8 mouse cellular contexts compared by ENCODE assay signal in the genomic region with DNA sequence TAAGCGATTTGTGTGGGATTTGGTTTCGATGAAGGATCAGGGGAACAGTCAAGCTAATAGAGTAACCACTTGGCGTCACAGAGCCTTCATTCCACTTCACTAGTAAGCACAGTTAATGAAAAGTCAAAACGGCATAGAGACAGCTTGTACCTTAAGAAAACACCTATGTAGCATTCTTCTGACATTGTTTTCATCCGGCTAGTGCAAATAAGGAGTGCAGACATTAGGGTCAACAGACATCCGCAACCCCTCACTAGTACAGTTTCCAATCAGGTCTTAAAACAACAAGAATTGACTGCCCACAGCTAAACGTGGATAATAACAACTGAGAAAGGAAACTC. TPM values are rescaled to one million over a fixed set of nuclear protein-coding genes. Genes with fewer than 3 reads are reported as not detected.
DNase-seq lines count a peak whose midpoint lies in the region; ATAC-seq and TF ChIP-seq lines count a peak whose summit lies in the region.

No protein-coding gene starts in this region.

- DNase-seq in liver, adult 2 months (ENCODE audit: extremely low read depth, low read depth, low spot score) = peak; percentile 14
- no peak for DNase-seq in liver
- no peak for DNase-seq in urinary bladder, adult 2 months (ENCODE audit: low spot score)
- no peak for DNase-seq in right cerebral cortex, adult 18-20 months

- no peaks in the 10 kb centered on the region for H3K27me3 ChIP-seq in liver, adult 2 months (ENCODE audit: control insufficient read depth, insufficient read depth, low read length)
- no peaks in the 10 kb centered on the region for H3K27me3 ChIP-seq in embryonic facial prominence, embryonic 12.5 days
- H3K27me3 ChIP-seq in intestine, embryonic 16.5 days (replicated peaks; ENCODE audit: control insufficient read depth, insufficient read depth, low read length) = no peaks in the 10 kb centered on the region
- no peaks in the 10 kb centered on the region for H3K27me3 ChIP-seq in neural tube, embryonic 14.5 days (ENCODE audit: control insufficient read depth, insufficient read depth, low read length)

- peaks cover 12% of the 10 kb centered on the region for H3K4me1 ChIP-seq in liver, adult 2 months (ENCODE audit: control insufficient read depth, insufficient read depth, low read length)
- H3K4me1 ChIP-seq in embryonic facial prominence, embryonic 12.5 days = peaks cover 14% of the 10 kb centered on the region; the same call in 1 of the 2 replicates
- H3K4me1 ChIP-seq in intestine, embryonic 16.5 days (ENCODE audit: control insufficient read depth, insufficient read depth, low read length) = peaks cover 12% of the 10 kb centered on the region; the same call in 1 of the 2 replicates
- peaks cover 16% of the 10 kb centered on the region; the same call in 1 of the 2 replicates for H3K4me1 ChIP-seq in neural tube, embryonic 14.5 days (ENCODE audit: control insufficient read depth, insufficient read depth, low read length)

- peak overlapping the region; percentile 31; the same call in 1 of the 2 replicates for H3K9ac ChIP-seq in liver, adult 2 months (ENCODE audit: low read depth, low read length)
- peak overlapping the region; percentile 97 for H3K9ac ChIP-seq in embryonic facial prominence, embryonic 12.5 days
- H3K9ac ChIP-seq in intestine, embryonic 16.5 days (ENCODE audit: low read depth, low read length) = peak overlapping the region; percentile 98
- H3K9ac ChIP-seq in neural tube, embryonic 14.5 days (replicated peaks; ENCODE audit: low read depth, low read length) = peak overlapping the region; percentile 92

- peaks cover 14% of the 10 kb centered on the region; the same call in 1 of the 2 replicates for H3K79me2 ChIP-seq in liver, adult 2 months (ENCODE audit: control insufficient read depth, insufficient read depth, low read length)

- no peak for ATAC-seq in embryonic facial prominence, embryonic 12.5 days (ENCODE audit: insufficient number of reproducible peaks, insufficient read depth, low FRiP score, low TSS enrichment)
- ATAC-seq in intestine, embryonic 16.5 days = no peak
- no peak for ATAC-seq in neural tube, embryonic 14.5 days (ENCODE audit: low read depth)
- no peak for ATAC-seq in frontal cortex, adult (ENCODE audit: low TSS enrichment)

- no peak for TF ChIP-seq POLR2A in liver, adult 2 months (IDR thresholded peaks at IDR 0.05; ENCODE audit: extremely low read depth, insufficient read depth, low read length)

- H3K27ac ChIP-seq in liver, adult 2 months (replicated peaks; ENCODE audit: insufficient read depth, low read depth, low read length) = no peak overlapping the region
- H3K27ac ChIP-seq in embryonic facial prominence, embryonic 12.5 days = no peak overlapping the region
- peak overlapping the region; percentile 99; the same call in 1 of the 2 replicates for H3K27ac ChIP-seq in intestine, embryonic 16.5 days (ENCODE audit: low read length)
- no peak overlapping the region for H3K27ac ChIP-seq in neural tube, embryonic 14.5 days (ENCODE audit: low read depth, low read length)

- peak overlapping the region; percentile 87 for H3K4me2 ChIP-seq in embryonic facial prominence, embryonic 12.5 days (replicated peaks)
- peak overlapping the region; percentile 85 for H3K4me2 ChIP-seq in intestine, embryonic 16.5 days (ENCODE audit: low read depth, low read length)
- peak overlapping the region; percentile 85 for H3K4me2 ChIP-seq in neural tube, embryonic 14.5 days (ENCODE audit: low read depth, low read length)

- no peaks in the 10 kb centered on the region for H3K9me3 ChIP-seq in embryonic facial prominence, embryonic 12.5 days
- no peaks in the 10 kb centered on the region for H3K9me3 ChIP-seq in intestine, embryonic 16.5 days (ENCODE audit: control insufficient read depth, low read length)
- no peaks in the 10 kb centered on the region for H3K9me3 ChIP-seq in neural tube, embryonic 14.5 days (ENCODE audit: control insufficient read depth, low read length)

- 4% methylated on average over 7 of the region's 7 CpGs for WGBS in liver, adult 2 months
- 11% methylated on average over 7 of the region's 7 CpGs for WGBS in embryonic facial prominence, embryonic 12.5 days
- WGBS in intestine, embryonic 16.5 days = 6% methylated on average over 7 of the region's 7 CpGs
- 18% methylated on average over 7 of the region's 7 CpGs for WGBS in neural tube, embryonic 14.5 days

- peaks cover 9% of the 10 kb centered on the region for H3K36me3 ChIP-seq in liver, adult 2 months (ENCODE audit: control insufficient read depth, insufficient read depth, low read length)
- H3K36me3 ChIP-seq in embryonic facial prominence, embryonic 12.5 days = peaks cover 8% of the 10 kb centered on the region; the same call in 1 of the 2 replicates
- no peaks in the 10 kb centered on the region for H3K36me3 ChIP-seq in intestine, embryonic 16.5 days (ENCODE audit: control insufficient read depth, insufficient read depth, low read length)
- no peaks in the 10 kb centered on the region for H3K36me3 ChIP-seq in neural tube, embryonic 14.5 days (ENCODE audit: control insufficient read depth, insufficient read depth, low read length)

- TF ChIP-seq CTCF in liver, adult 2 months (IDR thresholded peaks at IDR 0.05; ENCODE audit: low read depth, low read length) = no peak

- peak overlapping the region; percentile 99 for H3K4me3 ChIP-seq in liver, adult 2 months (ENCODE audit: insufficient read depth, low read depth, low read length)
- H3K4me3 ChIP-seq in embryonic facial prominence, embryonic 12.5 days = peak overlapping the region; percentile 72
- peak overlapping the region; percentile 97 for H3K4me3 ChIP-seq in intestine, embryonic 16.5 days (ENCODE audit: low read length)
- H3K4me3 ChIP-seq in neural tube, embryonic 14.5 days (ENCODE audit: low read depth, low read length) = peak overlapping the region; percentile 99

RNA-seq across cellular contexts. Expression of gene Dr1, which starts 1.1 kb away (rescaled TPM):
- total RNA-seq in liver, adult 2 months (2014; rRNA removed) = 11.3 and 13.0 TPM in 2 replicates
- polyA plus RNA-seq in liver, adult 2 months (2012; rRNA removed) = 9.6 and 9.8 TPM in 2 replicates
- 47.6 and 51.8 TPM in 2 replicates for polyA plus RNA-seq in embryonic facial prominence, embryonic 12.5 days (2016; fragmentation: Nextera tagmentation; extraction: Ambion mirVana)
- 38.6 and 39.3 TPM in 2 replicates for polyA plus RNA-seq in intestine, embryonic 16.5 days (2015; fragmentation: Nextera tagmentation; extraction: Ambion mirVana)
- 47.6 and 50.5 TPM in 2 replicates for polyA plus RNA-seq in neural tube, embryonic 14.5 days (2014; fragmentation: Nextera tagmentation; extraction: Ambion mirVana)
- polyA plus RNA-seq in urinary bladder, adult 2 months (2012; rRNA removed) = 23.5 and 27.0 TPM in 2 replicates

RNA-seq across cellular contexts. Expression of gene Pigg, which starts 42.6 kb away (rescaled TPM):
- 10.8 and 11.7 TPM in 2 replicates for total RNA-seq in liver, adult 2 months (2014; rRNA removed)
- polyA plus RNA-seq in liver, adult 2 months (2012; rRNA removed) = 4.9 and 5.6 TPM in 2 replicates
- 6.2 and 6.9 TPM in 2 replicates for polyA plus RNA-seq in embryonic facial prominence, embryonic 12.5 days (2016; fragmentation: Nextera tagmentation; extraction: Ambion mirVana)
- polyA plus RNA-seq in intestine, embryonic 16.5 days (2015; fragmentation: Nextera tagmentation; extraction: Ambion mirVana) = 7.9 and 8.3 TPM in 2 replicates
- 2.9 and 3.3 TPM in 2 replicates for polyA plus RNA-seq in neural tube, embryonic 14.5 days (2014; fragmentation: Nextera tagmentation; extraction: Ambion mirVana)
- 8.7 and 9.1 TPM in 2 replicates for polyA plus RNA-seq in urinary bladder, adult 2 months (2012; rRNA removed)

Comparison
In these comparisons a context has a peak if more than half of its experiments do, and no peak if none do; other contexts are left out.
1. H3K9ac ChIP-seq: peak in every context shown above with its lines; median percentile 98 in intestine, embryonic 16.5 days; 97 in embryonic facial prominence, embryonic 12.5 days; 92 in neural tube, embryonic 14.5 days; 31 in liver, adult 2 months.